Mouse (Mus musculus): ENCODE measurements around the gene S1pr5.
"Not testable (repeated sequence)": the region's sequence is repeated elsewhere in the genome, so short reads cannot be mapped to it uniquely, and the experiment has no call there.

Gene S1pr5

GRCm38 (mm10) chr9:21248326-21248725 is at the start of gene S1pr5:
Gene S1pr5, minus strand, starts transcription at chr9:21248443.
- DNase-seq (ENCODE audit: low read depth, low spot score): no peak

GRCm38 (mm10) chr9:21292271-21292670 is 44.0 kb upstream of the S1pr5 start:
- DNase-seq (ENCODE audit: low read depth, low spot score): no peak

GRCm38 (mm10) chr9:21291868-21292267 is 43.6 kb upstream of the S1pr5 start:
- DNase-seq (ENCODE audit: low read depth, low spot score): peak; percentile 25

- DNase-seq (ENCODE audit: low read depth, low spot score): peak; percentile 100
Observed at GRCm38 (mm10) chr9:21291022-21291787, 43.0 kb upstream of the S1pr5 start, which contains the start of gene Cdkn2d. Gene Cdkn2d, minus strand, starts transcription at chr9:21291407.

GRCm38 (mm10) chr9:21290589-21290988 is 42.3 kb upstream of the S1pr5 start:
- DNase-seq (ENCODE audit: low read depth, low spot score): no peak

GRCm38 (mm10) chr9:21289337-21289671 is 41.1 kb upstream of the S1pr5 start:
- DNase-seq (ENCODE audit: low read depth, low spot score): no peak

- peak; percentile 66 for DNase-seq (ENCODE audit: low read depth, low spot score)
Observed at GRCm38 (mm10) chr9:21288404-21289336, 40.4 kb upstream of the S1pr5 start.

GRCm38 (mm10) chr9:21287571-21288402 is 39.5 kb upstream of the S1pr5 start, which contains the start of gene Kri1:
Gene Kri1, minus strand, starts transcription at chr9:21287969.
- peak; percentile 96 for DNase-seq (ENCODE audit: low read depth, low spot score)

- peak; percentile 49 for DNase-seq (ENCODE audit: low read depth, low spot score)
Observed at GRCm38 (mm10) chr9:21286753-21287152, 38.5 kb upstream of the S1pr5 start.

- no peak for DNase-seq (ENCODE audit: low read depth, low spot score)
Observed at GRCm38 (mm10) chr9:21283994-21284393, 35.8 kb upstream of the S1pr5 start.

- DNase-seq (ENCODE audit: low read depth, low spot score): no peak
Observed at GRCm38 (mm10) chr9:21283591-21283990, 35.3 kb upstream of the S1pr5 start.

- no peak for DNase-seq (ENCODE audit: low read depth, low spot score)
Observed at GRCm38 (mm10) chr9:21277776-21278175, 29.5 kb upstream of the S1pr5 start.

- DNase-seq (ENCODE audit: low read depth, low spot score): no peak
Observed at GRCm38 (mm10) chr9:21276307-21276706, 28.1 kb upstream of the S1pr5 start.

GRCm38 (mm10) chr9:21275727-21276126 is 27.5 kb upstream of the S1pr5 start:
- DNase-seq (ENCODE audit: low read depth, low spot score): no peak

GRCm38 (mm10) chr9:21275013-21275710 is 26.9 kb upstream of the S1pr5 start:
- no peak for DNase-seq (ENCODE audit: low read depth, low spot score)

- DNase-seq (ENCODE audit: low read depth, low spot score): no peak
Observed at GRCm38 (mm10) chr9:21274336-21274735, 26.1 kb upstream of the S1pr5 start.

GRCm38 (mm10) chr9:21273520-21274228 is 25.4 kb upstream of the S1pr5 start:
- DNase-seq (ENCODE audit: low read depth, low spot score): no peak

GRCm38 (mm10) chr9:21273094-21273493 is 24.9 kb upstream of the S1pr5 start:
- DNase-seq (ENCODE audit: low read depth, low spot score): no peak

- no peak for DNase-seq (ENCODE audit: low read depth, low spot score)
Observed at GRCm38 (mm10) chr9:21272391-21272790, 24.1 kb upstream of the S1pr5 start.

- not testable (repeated sequence) for DNase-seq (ENCODE audit: low read depth, low spot score)
Observed at GRCm38 (mm10) chr9:21269590-21269989, 21.3 kb upstream of the S1pr5 start.

Measured in CD4-positive, CD25-positive, alpha-beta regulatory T cell, adult 2 months (primary cell).